Mouse (Mus musculus) mature B cell (primary cell): ENCODE measurements around the gene Wfdc11.
"Not testable (repeated sequence)": the region's sequence is repeated elsewhere in the genome, so short reads cannot be mapped to it uniquely, and the experiment has no call there.

ENCODE experiments used
- in situ Hi-C: fragments of 300-500 bp; cut with MboI; formaldehyde crosslinking; loops from 2 replicates; pipeline ENCODE4 v1.14.3; 2019

The Wfdc11 gene

DNA sequence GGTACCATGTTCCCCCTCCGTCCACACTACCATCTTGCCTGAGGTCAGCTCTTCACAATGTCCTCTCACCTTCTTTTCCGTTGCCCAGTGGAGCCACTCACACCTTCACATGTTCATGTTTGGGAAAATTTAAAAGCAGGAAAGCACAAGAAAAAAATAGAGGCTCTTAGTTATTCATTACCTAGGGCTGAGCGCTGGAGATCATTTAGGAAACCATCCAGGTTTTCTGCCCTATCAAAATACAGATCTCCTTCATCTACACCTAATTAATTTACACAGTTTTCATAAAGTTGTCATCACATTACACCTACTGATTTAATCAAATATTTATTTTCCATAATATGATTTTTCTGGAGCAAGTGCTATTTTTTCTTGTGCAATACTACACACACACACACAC lies 35.2 kb downstream of the Wfdc11 start, which contains the start of gene Wfdc16:
Gene Wfdc16, minus strand, starts transcription at position 101 of the 400 bp plus-strand sequence.
- in situ Hi-C loops: no loop called here

DNA sequence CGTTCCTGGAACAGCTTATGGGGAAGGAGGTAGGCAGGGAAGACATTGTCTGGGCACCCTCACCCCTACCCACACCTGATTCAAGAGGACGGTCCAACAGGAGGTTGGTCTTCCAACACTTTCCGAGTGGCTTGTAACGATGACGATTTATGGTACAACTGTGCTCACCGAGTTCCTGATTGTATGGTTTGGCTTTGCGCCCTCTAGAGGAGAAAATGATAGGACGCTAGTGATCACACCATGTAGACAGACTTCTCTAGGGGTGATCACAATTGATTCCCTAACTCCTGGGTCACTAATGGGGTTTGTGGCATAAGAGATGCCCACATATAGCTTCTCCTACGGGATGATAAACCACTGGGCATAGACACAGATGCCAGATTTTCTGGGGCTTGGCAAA lies 38.6 kb downstream of the Wfdc11 start:
- in situ Hi-C loops: no loop called here

DNA sequence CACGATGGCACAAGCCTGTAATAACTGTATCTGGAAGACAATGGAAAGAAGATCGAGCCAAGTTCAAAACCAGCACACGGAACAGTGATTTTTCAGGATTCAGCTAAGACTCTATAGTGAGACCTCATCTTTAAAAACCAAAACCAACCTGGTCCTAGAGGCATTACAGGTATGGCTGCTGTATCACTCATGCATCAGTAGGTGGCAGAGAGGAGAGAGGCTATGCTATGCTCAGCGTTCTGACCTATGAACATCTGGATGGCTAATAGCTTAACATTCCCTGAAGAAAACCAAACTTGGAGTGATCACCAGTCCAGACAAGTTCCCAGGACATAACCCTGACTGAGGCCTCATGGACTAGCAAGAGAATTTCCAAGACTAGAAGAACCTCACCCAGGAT lies 52.1 kb downstream of the Wfdc11 start:
- in situ Hi-C loops: no loop called here

DNA sequence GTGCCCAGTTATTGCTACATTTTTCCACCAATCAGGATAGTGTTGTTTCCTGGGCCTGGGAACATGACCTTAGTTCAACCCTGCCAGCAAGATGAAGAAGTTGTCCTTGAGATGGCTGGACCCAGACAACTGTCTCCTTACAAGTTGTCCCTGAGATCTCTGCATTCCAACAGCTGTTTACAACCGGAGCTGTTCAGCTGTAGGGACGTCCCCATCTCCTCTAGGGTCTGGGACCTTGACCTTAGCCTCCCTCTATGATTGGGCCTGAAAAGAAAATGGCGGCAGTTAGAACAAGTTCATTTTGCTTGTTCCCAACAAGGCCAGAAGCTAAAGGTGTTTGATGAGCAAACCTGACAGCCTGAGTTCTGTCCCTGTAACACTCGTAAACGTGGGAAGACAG lies 54.8 kb downstream of the Wfdc11 start:
- in situ Hi-C loops: no loop called here

DNA sequence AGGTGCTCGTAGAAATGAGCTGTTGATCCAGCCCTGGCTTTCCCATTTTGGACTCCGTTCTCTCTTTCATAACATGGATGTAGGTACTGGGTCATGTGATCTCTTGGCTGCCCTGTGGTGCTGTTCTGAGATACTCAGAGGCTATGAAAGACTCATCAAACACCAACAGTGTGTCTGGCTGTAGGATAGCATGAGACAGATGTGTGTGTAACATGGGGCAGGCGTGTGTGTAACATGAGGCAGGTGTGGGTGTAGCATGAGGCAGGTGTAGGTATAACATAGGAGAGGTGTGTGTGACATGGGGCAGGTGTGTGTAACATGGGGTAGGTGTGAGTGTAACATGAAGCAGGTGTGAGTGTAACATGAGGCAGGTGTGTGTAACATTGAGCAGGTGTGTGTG lies 58.5 kb downstream of the Wfdc11 start:
- in situ Hi-C loops: no loop called here

DNA sequence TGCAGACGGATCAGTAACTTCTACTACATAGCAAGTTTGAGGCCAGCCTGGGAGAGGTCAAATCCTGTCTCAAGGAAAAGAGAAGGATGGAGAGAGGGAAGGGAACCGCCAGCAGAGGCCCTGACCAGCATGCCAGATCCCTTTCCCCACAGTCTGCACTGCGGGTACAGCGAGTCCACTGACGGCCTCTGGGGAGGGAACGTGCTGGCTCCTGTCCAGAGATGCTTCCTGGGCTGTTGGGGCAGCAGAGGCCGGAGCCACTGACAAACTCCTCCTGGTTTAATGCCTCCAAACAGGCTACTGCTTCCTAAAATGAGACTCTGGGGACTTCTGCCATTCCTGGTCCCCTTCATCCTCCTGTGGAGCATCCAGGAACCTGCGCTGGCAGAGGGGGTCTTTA lies 60.4 kb downstream of the Wfdc11 start, which contains the start of the genes Wfdc6b and Wfdc8:
Gene Wfdc6b, plus strand, starts transcription at position 52 of the 400 bp plus-strand sequence.
Gene Wfdc8, minus strand, starts transcription at position 156 of the 400 bp plus-strand sequence.
- in situ Hi-C loops: not testable (repeated sequence)
